Mouse (Mus musculus) small intestine, adult 2 months (tissue): ENCODE measurements around the gene Sall1.

ENCODE experiments used
- CTCF ChIP-seq: fragments of 200-500 bp; IDR thresholded peaks from 2 replicates; pipeline ENCODE4 v1.5.1; 2012; ENCODE audit warnings: low read depth, mild to moderate bottlenecking, control low read depth, inconsistent platforms, low read length, moderate library complexity, mixed read lengths; ENCODE audit not compliant: insufficient replicate concordance, insufficient read length; ENCODE audit errors: extremely low read depth
- POLR2A ChIP-seq: fragments of 200-500 bp; IDR thresholded peaks from 2 replicates; pipeline ENCODE4 v1.6.1; 2012; ENCODE audit warnings: low read depth, mild to moderate bottlenecking, control low read depth, inconsistent platforms, low read length, moderate library complexity

DNA sequence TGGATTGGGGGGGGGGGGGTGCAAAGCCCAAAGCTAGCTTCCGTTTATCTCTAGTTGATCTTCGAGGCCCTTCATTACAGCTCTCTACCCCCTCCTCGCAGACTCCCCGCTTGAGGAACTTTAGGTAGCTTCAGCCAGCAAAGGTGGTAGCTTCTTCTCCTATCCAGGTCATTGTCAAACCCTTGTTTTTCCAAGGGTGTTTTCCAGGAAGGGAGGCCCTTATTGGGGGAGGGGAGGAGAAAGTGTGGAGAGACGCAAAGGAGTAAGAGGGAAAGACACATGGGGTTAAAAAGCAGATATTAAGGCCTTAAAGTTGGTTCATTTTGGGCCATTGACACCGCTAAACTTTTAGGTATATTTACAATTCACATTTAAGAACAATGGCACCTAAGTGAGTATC lies 19.2 kb downstream of the Sall1 start:
- no peak for TF ChIP-seq POLR2A
- no peak for TF ChIP-seq CTCF
